Mouse (Mus musculus) heart, embryonic 12.5 days (tissue): ENCODE data around the gene Kank4. TPM values are rescaled to one million over a fixed set of nuclear protein-coding genes. Genes with fewer than 3 reads are reported as not detected.
"Not testable (repeated sequence)": the region's sequence is repeated elsewhere in the genome, so short reads cannot be mapped to it uniquely, and the experiment has no call there.

Experiments
- ATAC-seq: fragments of 200-750 bp; cut with Nextera tagmentation; 2 replicates; pipeline ENCODE4 v1.8.0; 2017; ENCODE audit warnings: moderate TSS enrichment, moderate library complexity; ENCODE audit not compliant: insufficient number of reproducible peaks, low FRiP score
- H3K27ac ChIP-seq: fragments of 300-500 bp; sonication (generic); 2 replicates; pipeline ENCODE4 v1.5.1; 2016; ENCODE audit warnings: mild to moderate bottlenecking, moderate library complexity; ENCODE audit not compliant: poor library complexity, severe bottlenecking
- H3K27me3 ChIP-seq: fragments of 300-500 bp; sonication (generic); replicated peaks from 2 replicates; pipeline ENCODE4 v1.6.1; 2016; ENCODE audit warnings: mild to moderate bottlenecking, moderate library complexity
- H3K36me3 ChIP-seq: fragments of 300-500 bp; sonication (generic); 2 replicates; pipeline ENCODE4 v1.6.1; 2016; ENCODE audit warnings: mild to moderate bottlenecking, moderate library complexity
- H3K4me1 ChIP-seq: fragments of 300-500 bp; sonication (generic); replicated peaks from 2 replicates; pipeline ENCODE4 v1.6.1; 2016; ENCODE audit warnings: mild to moderate bottlenecking
- H3K4me2 ChIP-seq: fragments of 300-500 bp; sonication (generic); 2 replicates; pipeline ENCODE4 v1.6.1; 2016; ENCODE audit warnings: mild to moderate bottlenecking, moderate library complexity
- H3K4me3 ChIP-seq: fragments of 300-500 bp; sonication (generic); 2 replicates; pipeline ENCODE4 v1.5.1; 2016; ENCODE audit warnings: mild to moderate bottlenecking
- H3K9ac ChIP-seq: fragments of 300-500 bp; sonication (generic); 2 replicates; pipeline ENCODE4 v1.6.1; 2016; ENCODE audit warnings: mild to moderate bottlenecking, moderate library complexity
- H3K9me3 ChIP-seq: fragments of 300-500 bp; sonication (generic); replicated peaks from 2 replicates; pipeline ENCODE4 v1.6.1; 2016; ENCODE audit warnings: mild to moderate bottlenecking, moderate library complexity
- WGBS: fragments of 180-500 bp; shearing (Covaris S2); methylation state at CpG from one replicate; pipeline ENCODE4 v1.1.7; 2016; 5-methylcytosine and 5-hydroxymethylcytosine counted together
- polyA plus RNA-seq: library from polyadenylated mRNA; unstranded; fragments of >200 nt; fragmentation: Nextera tagmentation; extraction: Ambion mirVana; gene quantifications from 2 replicates; pipeline ENCODE4 v1.2.1, GENCODE M21; 2016

Kank4 gene
- polyA plus RNA-seq = 0.42 and 0.49 TPM in 2 replicates

- under 1% methylated on average over 57 of the region's 72 CpGs for WGBS
- H3K9ac ChIP-seq = peak within 1 kb of the TSS; percentile 76
- no peak within 1 kb of the TSS for H3K27ac ChIP-seq
- H3K4me2 ChIP-seq = peak within 1 kb of the TSS; percentile 99
- no peaks in the 10 kb centered on the region for H3K9me3 ChIP-seq
- peaks cover 7% of the 10 kb centered on the region; the same call in 1 of the 2 replicates for H3K4me1 ChIP-seq
- ATAC-seq = peak; percentile 70
- H3K27me3 ChIP-seq = peaks cover 39% of the 10 kb centered on the region
- H3K4me3 ChIP-seq = peak within 1 kb of the TSS; percentile 74
- H3K36me3 ChIP-seq = no peaks in the 10 kb centered on the region
These were observed at the start of gene Kank4 for GRCm38 (mm10) chr4:98817184-98817911. TSS of gene Kank4 (minus strand) at chr4:98817537.

- Histone ChIP-seq H3K36me3 (no peaks in the 10 kb centered on the region), H3K4me1 (no peaks in the 10 kb centered on the region), H3K4me2 (no peak overlapping the region), H3K9ac (no peak overlapping the region), H3K9me3 (peaks cover 7% of the 10 kb centered on the region; the same call in 1 of the 2 replicates), H3K27ac (no peak overlapping the region), H3K4me3 (no peak overlapping the region), H3K27me3 (no peaks in the 10 kb centered on the region)
- 85% methylated on average over 14 of the region's 14 CpGs for WGBS
- ATAC-seq = no peak
These were observed 48.3 kb upstream of the Kank4 start for GRCm38 (mm10) chr4:98865386-98866237.

GRCm38 (mm10) chr4:98864546-98864945, 47.2 kb upstream of the Kank4 start:
- Histone ChIP-seq H3K4me1 (no peaks in the 10 kb centered on the region), H3K27ac (no peak overlapping the region), H3K4me3 (no peak overlapping the region), H3K9me3 (peaks cover 13% of the 10 kb centered on the region), H3K9ac (no peak overlapping the region), H3K36me3 (no peaks in the 10 kb centered on the region), H3K27me3 (no peaks in the 10 kb centered on the region), H3K4me2 (no peak overlapping the region)
- WGBS = 73% methylated on average over 3 of the region's 3 CpGs
- no peak for ATAC-seq

DNA sequence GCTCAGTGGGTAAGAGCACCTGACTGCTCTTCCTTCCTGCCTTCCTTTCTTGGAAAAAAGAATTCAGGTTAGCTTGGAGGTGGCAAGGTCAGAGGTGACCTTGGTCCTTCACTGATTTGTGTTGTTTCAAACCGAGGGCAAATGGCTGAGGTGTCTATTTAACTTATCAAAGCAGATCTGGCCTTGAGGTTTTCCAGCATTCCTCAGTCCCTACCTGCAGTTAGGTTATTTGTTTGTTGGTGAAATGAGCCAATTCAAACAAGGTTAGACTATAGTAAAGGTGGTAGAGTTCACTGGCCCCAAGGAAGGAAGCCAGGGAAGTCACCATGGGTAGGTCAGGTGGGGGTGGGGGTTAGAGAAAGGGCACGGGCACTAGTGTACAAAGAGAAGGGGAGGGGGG, 46.8 kb upstream of the Kank4 start:
- Histone ChIP-seq H3K4me3 (no peak overlapping the region), H3K4me2 (no peak overlapping the region), H3K36me3 (no peaks in the 10 kb centered on the region), H3K9ac (no peak overlapping the region), H3K4me1 (no peaks in the 10 kb centered on the region), H3K27me3 (no peaks in the 10 kb centered on the region), H3K27ac (no peak overlapping the region), H3K9me3 (peaks cover 14% of the 10 kb centered on the region)
- no peak for ATAC-seq
- WGBS = 63% methylated on average over 1 of the region's 2 CpGs

- no peak overlapping the region for H3K4me3 ChIP-seq
- WGBS = 79% methylated on average over 2 of the region's 2 CpGs
- H3K36me3 ChIP-seq = no peaks in the 10 kb centered on the region
- H3K4me1 ChIP-seq = no peaks in the 10 kb centered on the region
- H3K9ac ChIP-seq = no peak overlapping the region
- H3K27ac ChIP-seq = no peak overlapping the region
- no peak overlapping the region for H3K4me2 ChIP-seq
- no peak for ATAC-seq
- H3K27me3 ChIP-seq = no peaks in the 10 kb centered on the region
- peaks cover 14% of the 10 kb centered on the region for H3K9me3 ChIP-seq
These were observed 46.1 kb upstream of the Kank4 start for GRCm38 (mm10) chr4:98863451-98863850.

- Histone ChIP-seq H3K4me1 (peaks cover 8% of the 10 kb centered on the region), H3K4me2 (no peak overlapping the region), H3K36me3 (no peaks in the 10 kb centered on the region), H3K9me3 (peaks cover 7% of the 10 kb centered on the region), H3K27ac (no peak overlapping the region), H3K9ac (no peak overlapping the region), H3K27me3 (no peaks in the 10 kb centered on the region), H3K4me3 (no peak overlapping the region)
- ATAC-seq = no peak
- 72% methylated on average over 4 of the region's 4 CpGs for WGBS
These were observed 41.0 kb upstream of the Kank4 start for GRCm38 (mm10) chr4:98858151-98858855.

DNA sequence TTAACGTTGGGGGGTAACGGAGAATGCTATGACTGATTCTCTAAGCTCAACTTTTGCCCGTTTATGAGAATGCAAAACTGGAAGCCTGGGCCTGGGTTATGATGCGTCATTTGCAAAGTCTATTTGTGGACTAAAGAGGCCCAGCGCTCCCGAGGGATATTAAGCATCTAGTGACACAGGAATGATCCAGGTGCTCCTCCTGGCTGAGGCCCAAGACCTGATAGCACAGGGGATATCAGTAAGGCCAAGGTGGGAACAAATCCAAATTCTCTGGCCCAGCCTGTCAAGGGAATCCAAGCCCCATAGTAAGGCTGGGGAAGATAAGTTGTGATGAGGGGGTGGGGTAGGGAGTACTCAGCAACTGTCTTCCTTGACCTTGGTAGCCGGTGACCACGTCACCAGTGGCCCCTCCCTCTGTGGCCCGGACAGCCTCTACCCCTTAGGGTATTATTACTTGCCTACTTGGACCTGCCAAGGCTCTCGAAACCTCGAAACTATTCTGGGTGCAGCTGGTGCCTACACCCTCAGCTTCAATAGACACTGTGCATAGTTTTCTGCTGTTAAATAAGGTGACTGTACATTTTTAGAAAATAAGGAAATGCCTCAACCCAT, 39.8 kb upstream of the Kank4 start:
- no peak overlapping the region for H3K4me3 ChIP-seq
- H3K9me3 ChIP-seq = peaks cover 7% of the 10 kb centered on the region
- WGBS = 52% methylated on average over 11 of the region's 11 CpGs
- peaks cover 8% of the 10 kb centered on the region for H3K4me1 ChIP-seq
- ATAC-seq = peak; percentile 51; the same call in 1 of the 2 replicates
- no peaks in the 10 kb centered on the region for H3K27me3 ChIP-seq
- H3K27ac ChIP-seq = peak overlapping the region; percentile 48; the same call in 1 of the 2 replicates
- no peaks in the 10 kb centered on the region for H3K36me3 ChIP-seq
- H3K4me2 ChIP-seq = no peak overlapping the region
- H3K9ac ChIP-seq = no peak overlapping the region

GRCm38 (mm10) chr4:98853926-98854325, 36.6 kb upstream of the Kank4 start:
- no peak overlapping the region for H3K4me3 ChIP-seq
- H3K9ac ChIP-seq = no peak overlapping the region
- H3K4me2 ChIP-seq = no peak overlapping the region
- H3K27ac ChIP-seq = no peak overlapping the region
- 72% methylated on average over 4 of the region's 4 CpGs for WGBS
- no peaks in the 10 kb centered on the region for H3K27me3 ChIP-seq
- H3K36me3 ChIP-seq = no peaks in the 10 kb centered on the region
- peaks cover 8% of the 10 kb centered on the region for H3K4me1 ChIP-seq
- peaks cover 5% of the 10 kb centered on the region; the same call in 1 of the 2 replicates for H3K9me3 ChIP-seq
- no peak for ATAC-seq

- not testable (repeated sequence) for H3K4me3 ChIP-seq, ATAC-seq, H3K27me3 ChIP-seq, H3K4me2 ChIP-seq, H3K9me3 ChIP-seq, H3K9ac ChIP-seq, H3K36me3 ChIP-seq, H3K27ac ChIP-seq, H3K4me1 ChIP-seq
- 65% methylated on average over 1 of the region's 1 CpGs for WGBS
These were observed 33.1 kb upstream of the Kank4 start for GRCm38 (mm10) chr4:98850485-98850884.

DNA sequence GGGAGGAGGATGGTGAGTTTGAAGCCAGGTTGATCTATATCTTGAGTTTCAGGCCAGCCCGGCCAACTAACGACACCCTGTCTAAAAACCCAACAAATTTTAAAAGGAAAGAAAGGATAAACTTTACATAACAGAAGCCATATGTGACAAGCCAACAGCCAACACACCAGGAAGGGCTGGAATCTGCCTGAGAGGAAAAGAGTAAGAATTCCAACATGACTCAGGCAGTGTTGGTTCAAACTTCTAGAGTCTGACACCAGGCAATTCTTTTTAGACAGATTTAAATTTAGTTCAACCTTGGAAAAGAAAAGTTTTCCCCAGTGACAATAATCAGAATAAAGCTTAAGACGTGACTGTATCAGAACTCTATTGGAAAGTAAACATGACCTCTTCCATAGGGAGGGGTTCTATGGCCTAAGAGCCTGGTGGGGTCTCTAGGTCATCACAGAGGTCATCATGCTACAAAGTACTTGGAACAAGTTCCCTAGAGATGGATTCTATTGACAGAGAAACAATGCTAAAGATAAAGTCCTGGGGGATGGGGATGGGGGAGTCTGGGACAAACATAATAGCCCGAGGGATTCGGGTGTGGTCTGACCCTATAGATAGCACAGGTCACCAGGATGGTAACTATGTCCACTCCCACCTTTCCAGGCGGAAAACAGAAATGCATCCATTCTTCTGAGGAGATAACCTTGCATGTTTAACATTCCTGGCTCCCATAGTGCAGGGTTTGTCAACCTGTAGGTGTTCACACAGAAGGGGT, 30.0 kb upstream of the Kank4 start:
- ATAC-seq = no peak
- H3K9me3 ChIP-seq = peaks cover 5% of the 10 kb centered on the region; the same call in 1 of the 2 replicates
- H3K4me3 ChIP-seq = no peak overlapping the region
- H3K27ac ChIP-seq = no peak overlapping the region
- H3K27me3 ChIP-seq = no peaks in the 10 kb centered on the region
- WGBS = 51% methylated on average over 6 of the region's 6 CpGs
- no peak overlapping the region for H3K9ac ChIP-seq
- no peak overlapping the region for H3K4me2 ChIP-seq
- peaks cover 6% of the 10 kb centered on the region for H3K4me1 ChIP-seq
- no peaks in the 10 kb centered on the region for H3K36me3 ChIP-seq
